Mouse (Mus musculus): ENCODE data around the gene Fstl3. TPM values are rescaled to one million over a fixed set of nuclear protein-coding genes. Genes with fewer than 3 reads are reported as not detected.

The Fstl3 gene
- polyA plus RNA-seq, 1 experiment from 2014 or later: 19.9 TPM

DNA sequence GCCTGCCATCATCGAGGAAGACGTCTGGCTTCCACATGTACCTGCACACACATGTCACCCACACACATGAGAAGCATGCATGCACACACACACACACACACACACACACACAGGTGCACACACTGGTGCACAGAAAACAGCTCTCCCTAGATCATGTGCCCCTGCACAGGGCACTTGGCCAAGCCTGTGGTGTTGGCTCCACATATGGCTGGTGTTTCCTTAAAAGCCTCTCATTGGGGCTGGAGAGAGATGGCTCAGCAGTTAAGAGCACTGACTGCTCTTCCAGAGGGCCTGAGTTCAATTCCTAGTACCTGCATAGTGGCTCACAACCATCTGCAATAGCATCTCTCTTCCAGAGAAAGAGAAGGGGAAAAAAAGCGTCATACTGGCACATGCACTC lies 54.5 kb downstream of the Fstl3 start:
- Histone ChIP-seq H3K4me2 (ENCODE audit: low read length) (no peak overlapping the region), H3K36me3 (ENCODE audit: control insufficient read depth, insufficient read depth, low read length) (no peaks in the 10 kb centered on the region), H3K27ac (replicated peaks in 1 of 2; ENCODE audit: control insufficient read depth in 1 of 2, insufficient read depth in 1 of 2, low read depth in 2 of 2, low read length in 2 of 2) (no peak overlapping the region), H3K27me3 (ENCODE audit: control insufficient read depth, insufficient read depth, low read length) (no peaks in the 10 kb centered on the region), H3K4me3 (ENCODE audit: control insufficient read depth in 1 of 2, insufficient read depth in 1 of 2, low read depth in 1 of 2, low read length in 2 of 2) (no peak overlapping the region), H3K9ac (ENCODE audit: low read length) (no peak overlapping the region), H3K9me3 (ENCODE audit: control insufficient read depth, low read length) (no peaks in the 10 kb centered on the region), H3K4me1 (ENCODE audit: control insufficient read depth in 2 of 2, insufficient read depth in 2 of 2, low read length in 2 of 2) (peaks cover 0 to 7% of the 10 kb centered on the region in 2 experiments; a peak in 1 of 4 replicates)
- WGBS: 81% methylated on average over 3 of the region's 3 CpGs
- no peak for ATAC-seq (ENCODE audit: insufficient number of reproducible peaks, insufficient read depth, low FRiP score, low read depth)

Other genes with a start within 250 kb of the Fstl3 start
- gene Plpp2, start 243.5 kb upstream of the Fstl3 start, polyA plus RNA-seq (2014; fragmentation: Nextera tagmentation; extraction: Ambion mirVana): 10.3 TPM in 2 replicates
- 22.1 and 30.6 TPM in 2 replicates for gene Mier2, start 222.1 kb upstream of the Fstl3 start, polyA plus RNA-seq (2014; fragmentation: Nextera tagmentation; extraction: Ambion mirVana)
- gene Theg, start 189.9 kb upstream of the Fstl3 start, polyA plus RNA-seq (2014; fragmentation: Nextera tagmentation; extraction: Ambion mirVana): not detected in 2 replicates
- not detected in 2 replicates for gene C2cd4c, start 163.2 kb upstream of the Fstl3 start, polyA plus RNA-seq (2014; fragmentation: Nextera tagmentation; extraction: Ambion mirVana)
- 1.5 and 1.6 TPM in 2 replicates for gene Shc2, start 139.4 kb upstream of the Fstl3 start, polyA plus RNA-seq (2014; fragmentation: Nextera tagmentation; extraction: Ambion mirVana)
- not detected in 2 replicates for gene Odf3l2, start 131.5 kb upstream of the Fstl3 start, polyA plus RNA-seq (2014; fragmentation: Nextera tagmentation; extraction: Ambion mirVana)
- 1.00 and 1.8 TPM in 2 replicates for gene Madcam1, start 112.7 kb upstream of the Fstl3 start, polyA plus RNA-seq (2014; fragmentation: Nextera tagmentation; extraction: Ambion mirVana)
- gene Tpgs1, start 107.9 kb upstream of the Fstl3 start, polyA plus RNA-seq (2014; fragmentation: Nextera tagmentation; extraction: Ambion mirVana): 44.5 and 48.2 TPM in 2 replicates
- 106 and 109 TPM in 2 replicates for gene Cdc34, start 95.1 kb upstream of the Fstl3 start, polyA plus RNA-seq (2014; fragmentation: Nextera tagmentation; extraction: Ambion mirVana)
- gene Gzmm, start 88.3 kb upstream of the Fstl3 start, polyA plus RNA-seq (2014; fragmentation: Nextera tagmentation; extraction: Ambion mirVana): 0.77 and 0.94 TPM in 2 replicates
- 989 and 1,200 TPM in 2 replicates for gene Bsg, start 72.8 kb upstream of the Fstl3 start, polyA plus RNA-seq (2014; fragmentation: Nextera tagmentation; extraction: Ambion mirVana)
- 0.05 and 0.19 TPM in 2 replicates for gene Hcn2, start 60.6 kb upstream of the Fstl3 start, polyA plus RNA-seq (2014; fragmentation: Nextera tagmentation; extraction: Ambion mirVana)
- 20.2 and 27.4 TPM in 2 replicates for gene Polrmt, start 30.7 kb upstream of the Fstl3 start, polyA plus RNA-seq (2014; fragmentation: Nextera tagmentation; extraction: Ambion mirVana)
- gene Fgf22, start 22.2 kb upstream of the Fstl3 start, polyA plus RNA-seq (2014; fragmentation: Nextera tagmentation; extraction: Ambion mirVana): 0.12 and 0.38 TPM in 2 replicates
- gene Rnf126, start 10.3 kb upstream of the Fstl3 start, polyA plus RNA-seq (2014; fragmentation: Nextera tagmentation; extraction: Ambion mirVana): 54.4 and 62.5 TPM in 2 replicates
- gene Prss57, start 13.7 kb downstream of the Fstl3 start, polyA plus RNA-seq (2014; fragmentation: Nextera tagmentation; extraction: Ambion mirVana): 0.08 TPM in 1 of 2 replicates, not detected in the other
- gene Palm, start 16.3 kb downstream of the Fstl3 start, polyA plus RNA-seq (2014; fragmentation: Nextera tagmentation; extraction: Ambion mirVana): 58.3 and 68.1 TPM in 2 replicates
- 0.61 and 1.5 TPM in 2 replicates for gene Misp, start 43.7 kb downstream of the Fstl3 start, polyA plus RNA-seq (2014; fragmentation: Nextera tagmentation; extraction: Ambion mirVana)
- 62.7 and 78.9 TPM in 2 replicates for gene Ptbp1, start 77.2 kb downstream of the Fstl3 start, polyA plus RNA-seq (2014; fragmentation: Nextera tagmentation; extraction: Ambion mirVana)
- gene Prtn3, start 97.2 kb downstream of the Fstl3 start, polyA plus RNA-seq (2014; fragmentation: Nextera tagmentation; extraction: Ambion mirVana): 1.4 and 2.0 TPM in 2 replicates
- 6.9 and 9.4 TPM in 2 replicates for gene Plppr3, start 97.4 kb downstream of the Fstl3 start, polyA plus RNA-seq (2014; fragmentation: Nextera tagmentation; extraction: Ambion mirVana)
- 0.42 TPM in 1 of 2 replicates, not detected in the other for gene Elane, start 109.0 kb downstream of the Fstl3 start, polyA plus RNA-seq (2014; fragmentation: Nextera tagmentation; extraction: Ambion mirVana)
- not detected in 2 replicates for gene Cfd, start 113.6 kb downstream of the Fstl3 start, polyA plus RNA-seq (2014; fragmentation: Nextera tagmentation; extraction: Ambion mirVana)
- 34.7 TPM in 2 replicates for gene Med16, start 131.7 kb downstream of the Fstl3 start, polyA plus RNA-seq (2014; fragmentation: Nextera tagmentation; extraction: Ambion mirVana)
- gene Gm26602, start 133.6 kb downstream of the Fstl3 start, polyA plus RNA-seq (2014; fragmentation: Nextera tagmentation; extraction: Ambion mirVana): 4.6 TPM in 1 of 2 replicates, not detected in the other
- 0.19 and 0.70 TPM in 2 replicates for gene Kiss1r, start 139.7 kb downstream of the Fstl3 start, polyA plus RNA-seq (2014; fragmentation: Nextera tagmentation; extraction: Ambion mirVana)
- gene R3hdm4, start 143.9 kb downstream of the Fstl3 start, polyA plus RNA-seq (2014; fragmentation: Nextera tagmentation; extraction: Ambion mirVana): 96.7 and 98.5 TPM in 2 replicates
- gene Arid3a, start 149.8 kb downstream of the Fstl3 start, polyA plus RNA-seq (2014; fragmentation: Nextera tagmentation; extraction: Ambion mirVana): 1.9 and 2.8 TPM in 2 replicates
- gene Wdr18, start 182.9 kb downstream of the Fstl3 start, polyA plus RNA-seq (2014; fragmentation: Nextera tagmentation; extraction: Ambion mirVana): 73.2 and 84.4 TPM in 2 replicates
- 0.09 and 0.18 TPM in 2 replicates for gene Grin3b, start 193.4 kb downstream of the Fstl3 start, polyA plus RNA-seq (2014; fragmentation: Nextera tagmentation; extraction: Ambion mirVana)
- gene Tmem259, start 207.1 kb downstream of the Fstl3 start, polyA plus RNA-seq (2014; fragmentation: Nextera tagmentation; extraction: Ambion mirVana): 16.2 and 20.3 TPM in 2 replicates
- gene Cnn2, start 211.3 kb downstream of the Fstl3 start, polyA plus RNA-seq (2014; fragmentation: Nextera tagmentation; extraction: Ambion mirVana): 265 and 275 TPM in 2 replicates
- 1.6 and 1.7 TPM in 2 replicates for gene Abca7, start 219.2 kb downstream of the Fstl3 start, polyA plus RNA-seq (2014; fragmentation: Nextera tagmentation; extraction: Ambion mirVana)
- 3.0 and 3.4 TPM in 2 replicates for gene Arhgap45, start 239.4 kb downstream of the Fstl3 start, polyA plus RNA-seq (2014; fragmentation: Nextera tagmentation; extraction: Ambion mirVana)

All from heart, embryonic 14.5 days (tissue).